ENCODE assay signal across 8 mouse cellular contexts in the genomic region with DNA sequence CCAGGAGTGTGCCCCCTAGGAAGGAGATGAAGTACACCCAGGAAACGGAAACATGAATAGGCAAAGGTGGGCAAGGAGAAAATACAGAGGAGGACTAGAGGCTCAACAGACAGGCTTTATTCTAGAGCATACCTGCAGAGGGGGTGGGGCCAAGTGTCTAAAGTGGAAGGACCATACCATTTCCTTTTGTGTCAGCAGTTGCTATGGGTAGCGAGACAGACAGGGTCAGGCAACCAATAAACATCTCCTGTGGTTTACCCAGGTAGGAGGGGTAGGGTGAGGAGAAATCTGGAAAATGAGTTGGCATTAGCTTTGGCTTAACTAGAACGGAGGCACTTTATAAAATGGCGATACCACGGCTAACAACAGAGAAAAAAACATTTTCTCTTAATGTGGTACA. TPM values are rescaled to one million over a fixed set of nuclear protein-coding genes. Genes with fewer than 3 reads are reported as not detected.
DNase-seq lines count a peak whose midpoint lies in the region; ATAC-seq lines count a peak whose summit lies in the region.

No protein-coding gene starts in this region.

- peaks cover 27% of the 10 kb centered on the region for H3K36me3 ChIP-seq in embryonic facial prominence, embryonic 12.5 days
- peaks cover 6% of the 10 kb centered on the region for H3K36me3 ChIP-seq in intestine, embryonic 16.5 days (ENCODE audit: control insufficient read depth, insufficient read depth, low read length)
- H3K36me3 ChIP-seq in lung, embryonic 15.5 days: peaks cover 24% of the 10 kb centered on the region

- H3K4me3 ChIP-seq in embryonic facial prominence, embryonic 12.5 days: peak overlapping the region; percentile 69
- H3K4me3 ChIP-seq in intestine, embryonic 16.5 days (ENCODE audit: low read length): peak overlapping the region; percentile 88
- peak overlapping the region; percentile 88 for H3K4me3 ChIP-seq in lung, embryonic 15.5 days

- peak; percentile 71 for DNase-seq in urinary bladder, postnatal 14 days (ENCODE audit: low spot score)
- no peak for DNase-seq in urinary bladder, postnatal 4 days (ENCODE audit: low spot score in 2 of 2)
- peak; percentile 79 to 86 for DNase-seq in spleen, postnatal 36 days (ENCODE audit: low spot score in 2 of 2)
- no peak for DNase-seq in retina, postnatal 1 day
- no peak for DNase-seq in testis, postnatal 14 days (ENCODE audit: low spot score)

- H3K9me3 ChIP-seq in embryonic facial prominence, embryonic 12.5 days: no peaks in the 10 kb centered on the region
- no peaks in the 10 kb centered on the region for H3K9me3 ChIP-seq in intestine, embryonic 16.5 days (ENCODE audit: control insufficient read depth, low read length)
- H3K9me3 ChIP-seq in lung, embryonic 15.5 days: no peaks in the 10 kb centered on the region

- no peaks in the 10 kb centered on the region for H3K27me3 ChIP-seq in embryonic facial prominence, embryonic 12.5 days
- no peaks in the 10 kb centered on the region for H3K27me3 ChIP-seq in intestine, embryonic 16.5 days (replicated peaks; ENCODE audit: control insufficient read depth, insufficient read depth, low read length)
- no peaks in the 10 kb centered on the region for H3K27me3 ChIP-seq in lung, embryonic 15.5 days

- ATAC-seq in embryonic facial prominence, embryonic 12.5 days (ENCODE audit: insufficient number of reproducible peaks, insufficient read depth, low FRiP score, low TSS enrichment): no peak
- peak; percentile 37 for ATAC-seq in intestine, embryonic 16.5 days
- peak; percentile 34; the same call in 1 of the 2 replicates for ATAC-seq in lung, embryonic 15.5 days (ENCODE audit: borderline replicate concordance, extremely low read depth, low FRiP score, low TSS enrichment)

- peaks cover 9% of the 10 kb centered on the region; the same call in 1 of the 2 replicates for H3K4me1 ChIP-seq in embryonic facial prominence, embryonic 12.5 days
- peaks cover 11% of the 10 kb centered on the region; the same call in 1 of the 2 replicates for H3K4me1 ChIP-seq in intestine, embryonic 16.5 days (ENCODE audit: control insufficient read depth, insufficient read depth, low read length)
- H3K4me1 ChIP-seq in lung, embryonic 15.5 days: peaks cover 7% of the 10 kb centered on the region

- H3K4me2 ChIP-seq in embryonic facial prominence, embryonic 12.5 days (replicated peaks): peak overlapping the region; percentile 47
- H3K4me2 ChIP-seq in intestine, embryonic 16.5 days (ENCODE audit: low read depth, low read length): peak overlapping the region; percentile 56
- peak overlapping the region; percentile 67 for H3K4me2 ChIP-seq in lung, embryonic 15.5 days

- WGBS in embryonic facial prominence, embryonic 12.5 days: 41% methylated on average over 5 of the region's 5 CpGs
- 60% methylated on average over 5 of the region's 5 CpGs for WGBS in intestine, embryonic 16.5 days
- WGBS in lung, embryonic 15.5 days: 46% methylated on average over 5 of the region's 5 CpGs

- peak overlapping the region; percentile 95 for H3K27ac ChIP-seq in embryonic facial prominence, embryonic 12.5 days
- H3K27ac ChIP-seq in intestine, embryonic 16.5 days (ENCODE audit: low read length): no peak overlapping the region
- peak overlapping the region; percentile 95 for H3K27ac ChIP-seq in lung, embryonic 15.5 days

- no peak overlapping the region for H3K9ac ChIP-seq in embryonic facial prominence, embryonic 12.5 days
- no peak overlapping the region for H3K9ac ChIP-seq in intestine, embryonic 16.5 days (ENCODE audit: low read depth, low read length)
- H3K9ac ChIP-seq in lung, embryonic 15.5 days: peak overlapping the region; percentile 60; the same call in 1 of the 2 replicates

RNA-seq across cellular contexts. Expression of a gene that starts 1.1 kb away (rescaled TPM):
- 12.0 and 13.3 TPM in 2 replicates for polyA plus RNA-seq in embryonic facial prominence, embryonic 12.5 days (2016; fragmentation: Nextera tagmentation; extraction: Ambion mirVana)
- polyA plus RNA-seq in intestine, embryonic 16.5 days (2015; fragmentation: Nextera tagmentation; extraction: Ambion mirVana): 4.3 and 5.1 TPM in 2 replicates
- 9.5 and 9.8 TPM in 2 replicates for polyA plus RNA-seq in lung, embryonic 15.5 days (2015; fragmentation: Nextera tagmentation; extraction: Ambion mirVana)

RNA-seq across cellular contexts. Expression of a gene that starts 19.9 kb away (rescaled TPM):
- 18.7 and 18.8 TPM in 2 replicates for polyA plus RNA-seq in embryonic facial prominence, embryonic 12.5 days (2016; fragmentation: Nextera tagmentation; extraction: Ambion mirVana)
- polyA plus RNA-seq in intestine, embryonic 16.5 days (2015; fragmentation: Nextera tagmentation; extraction: Ambion mirVana): 157 and 167 TPM in 2 replicates
- 216 and 237 TPM in 2 replicates for polyA plus RNA-seq in lung, embryonic 15.5 days (2015; fragmentation: Nextera tagmentation; extraction: Ambion mirVana)

RNA-seq across cellular contexts. Expression of a gene that starts 21.7 kb away (rescaled TPM):
- polyA plus RNA-seq in embryonic facial prominence, embryonic 12.5 days (2016; fragmentation: Nextera tagmentation; extraction: Ambion mirVana): 25.6 and 26.1 TPM in 2 replicates
- 21.7 and 22.9 TPM in 2 replicates for polyA plus RNA-seq in intestine, embryonic 16.5 days (2015; fragmentation: Nextera tagmentation; extraction: Ambion mirVana)
- polyA plus RNA-seq in lung, embryonic 15.5 days (2015; fragmentation: Nextera tagmentation; extraction: Ambion mirVana): 20.5 and 21.8 TPM in 2 replicates

Comparison
In these comparisons a context has a peak if more than half of its experiments do, and no peak if none do; other contexts are left out.
1. DNase-seq: peak in urinary bladder, postnatal 14 days (single experiment) and spleen, postnatal 36 days (2 of 2); none in urinary bladder, postnatal 4 days (0 of 2), retina, postnatal 1 day (single experiment) and testis, postnatal 14 days (single experiment).
2. Peak in every context shown above with its lines, with median percentiles within 50 percentile points of each other: H3K4me2 ChIP-seq and H3K4me3 ChIP-seq.